Mouse (Mus musculus) CH12.LX (cell line): ENCODE results near the gene Schip1. TPM values are rescaled to one million over a fixed set of nuclear protein-coding genes. Genes with fewer than 3 reads are reported as not detected.

Experiments used
- DNase-seq: peaks from one replicate; pipeline ENCODE4 v3.0.0-alpha.2; 2013; ENCODE audit errors: extremely low read depth
- H3K27ac ChIP-seq: 2 replicates; pipeline ENCODE4 v1.5.1; 2012; ENCODE audit warnings: low read depth, mild to moderate bottlenecking, control low read depth, moderate library complexity; ENCODE audit not compliant: insufficient read depth
- H3K27me3 ChIP-seq: replicated peaks from 2 replicates; pipeline ENCODE3; 2012; ENCODE audit warnings: inconsistent platforms
- H3K36me3 ChIP-seq, 2 experiments: replicated peaks in 1 of 2; 2 replicates each; pipeline versions ENCODE3 to v1.6.1; 2012; ENCODE audit warnings: inconsistent platforms in 1 of 2, low read length in 1 of 2, mild to moderate bottlenecking in 1 of 2, mixed read lengths in 1 of 2, moderate library complexity in 1 of 2; ENCODE audit not compliant: control insufficient read depth in 1 of 2, insufficient read depth in 1 of 2
- H3K4me1 ChIP-seq, 2 experiments: 2 replicates each; pipeline ENCODE4 v1.6.1; 2012; ENCODE audit warnings: inconsistent platforms in 1 of 2, moderate library complexity in 1 of 2; ENCODE audit not compliant: insufficient read depth in 2 of 2, control insufficient read depth in 1 of 2
- H3K4me2 ChIP-seq: 2 replicates; pipeline ENCODE4 v1.6.1; 2012; ENCODE audit warnings: low read depth, mild to moderate bottlenecking, control low read depth; ENCODE audit not compliant: poor library complexity, insufficient read depth, severe bottlenecking
- H3K4me3 ChIP-seq, 3 experiments: fragments of 150-350 bp in 1 of 3; sonication (generic) in 1 of 3; replicated peaks in 1 of 3; 2 replicates each; pipeline versions ENCODE3 to v1.5.1; 2011 to 2012; ENCODE audit warnings: low read depth in 2 of 3, low read length in 2 of 3, mild to moderate bottlenecking in 2 of 3, moderate library complexity in 2 of 3, control low read depth in 1 of 3, improper control_type of control experiment in 1 of 3, inconsistent platforms in 1 of 3, mixed read lengths in 1 of 3; ENCODE audit not compliant: poor library complexity in 1 of 3
- H3K79me2 ChIP-seq: replicated peaks from 2 replicates; pipeline ENCODE4 v1.6.1; 2012; ENCODE audit warnings: mild to moderate bottlenecking, moderate library complexity; ENCODE audit not compliant: control insufficient read depth, poor library complexity, insufficient read depth, severe bottlenecking; ENCODE audit errors: extremely low read depth
- H3K9ac ChIP-seq: 2 replicates; pipeline ENCODE4 v1.6.1; 2012; ENCODE audit warnings: low read depth, mild to moderate bottlenecking, control low read depth, moderate library complexity; ENCODE audit not compliant: insufficient read depth
- H3K9me3 ChIP-seq: replicated peaks from 2 replicates; pipeline ENCODE3; 2012; ENCODE audit warnings: low read length, inconsistent platforms, mixed read lengths
- BHLHE40 ChIP-seq: IDR thresholded peaks from 2 replicates; pipeline ENCODE4 v1.6.1; 2011; ENCODE audit warnings: mild to moderate bottlenecking, low read depth, low read length, improper control_type of control experiment
- E2F4 ChIP-seq: IDR thresholded peaks from 2 replicates; pipeline ENCODE4 v1.6.1; 2011; ENCODE audit warnings: low read depth, low read length, improper control_type of control experiment; ENCODE audit not compliant: insufficient replicate concordance
- ELF1 ChIP-seq: IDR thresholded peaks from 2 replicates; pipeline ENCODE4 v1.6.1; 2014; ENCODE audit warnings: low read depth, mild to moderate bottlenecking, inconsistent platforms, low read length, improper control_type of control experiment
- HCFC1 ChIP-seq: IDR thresholded peaks from 2 replicates; pipeline ENCODE4 v1.6.1; 2012; ENCODE audit warnings: low read depth, mild to moderate bottlenecking, inconsistent platforms, low read length, improper control_type of control experiment
- IRF4 ChIP-seq: IDR thresholded peaks from 2 replicates; pipeline ENCODE4 v1.6.1; 2014; ENCODE audit warnings: low read depth, mild to moderate bottlenecking, inconsistent platforms, low read length, improper control_type of control experiment
- JUN ChIP-seq: IDR thresholded peaks from 2 replicates; pipeline ENCODE4 v1.6.1; 2011; ENCODE audit warnings: low read depth, mild to moderate bottlenecking, low read length, improper control_type of control experiment, moderate library complexity; ENCODE audit not compliant: insufficient read depth
- KAT2A ChIP-seq: IDR thresholded peaks from 2 replicates; pipeline ENCODE4 v1.6.1; 2012; ENCODE audit warnings: low read length, improper control_type of control experiment, inconsistent platforms; ENCODE audit not compliant: insufficient replicate concordance
- MAX ChIP-seq: IDR thresholded peaks from 2 replicates; pipeline ENCODE4 v1.6.1; 2011; ENCODE audit warnings: low read length, improper control_type of control experiment
- PAX5 ChIP-seq: IDR thresholded peaks from 2 replicates; pipeline ENCODE4 v1.6.1; 2012; ENCODE audit warnings: low read length, inconsistent platforms, mixed read lengths
- RAD21 ChIP-seq: IDR thresholded peaks from 2 replicates; pipeline ENCODE4 v1.6.1; 2011; ENCODE audit warnings: low read depth, mild to moderate bottlenecking, low read length, improper control_type of control experiment, moderate library complexity
- RCOR1 ChIP-seq: conservative IDR thresholded peaks from 2 replicates; pipeline ENCODE4 v1.6.1; 2012; ENCODE audit warnings: low read depth, mild to moderate bottlenecking, inconsistent platforms, low read length, improper control_type of control experiment
- SIN3A ChIP-seq: IDR thresholded peaks from 2 replicates; pipeline ENCODE4 v1.6.1; 2012; ENCODE audit warnings: low read length, improper control_type of control experiment, inconsistent platforms
- TCF12 ChIP-seq: IDR thresholded peaks from 2 replicates; pipeline ENCODE4 v1.6.1; 2014; ENCODE audit warnings: low read depth, mild to moderate bottlenecking, inconsistent platforms, low read length, improper control_type of control experiment
- ZC3H11A ChIP-seq: IDR thresholded peaks from 2 replicates; pipeline ENCODE4 v1.6.1; 2012; ENCODE audit warnings: low read depth, mild to moderate bottlenecking, inconsistent platforms, low read length, improper control_type of control experiment
- ZNF384 ChIP-seq: IDR thresholded peaks from 2 replicates; pipeline ENCODE4 v1.6.1; 2012; ENCODE audit warnings: low read depth, low read length, improper control_type of control experiment, inconsistent platforms
- dilution Hi-C: fragments of 300-500 bp; cut with MboI; formaldehyde crosslinking; loops from 2 replicates; pipeline ENCODE4 v1.14.3; 2020; ENCODE audit warnings: low sequenced_read_pairs; ENCODE audit not compliant: extremely low pct_unique_long_range_greater_than_20kb, extremely low pct_ligation_motif_present
- in situ Hi-C: fragments of 300-500 bp; cut with MboI; formaldehyde crosslinking; loops from 3 replicates; pipeline ENCODE4 v1.14.3; 2019; ENCODE audit warnings: low sequenced_read_pairs, low pct_ligation_motif_present, low pct_unique_long_range_greater_than_20kb, mixed read lengths
- polyA plus RNA-seq: library from polyadenylated mRNA; unstranded; fragments of >175 nt; gene quantifications from 2 replicates; pipeline ENCODE4 v1.2.1, GENCODE M21; 2012; ENCODE audit warnings: low read depth; ENCODE audit not compliant: insufficient read length
- total RNA-seq, 2 experiments: library from RNA; depleted of rRNA; stranded (reverse); fragments of 300-350 nt in 1 of 2; fragments of >200 nt in 1 of 2; gene quantifications; 2 replicates each; pipeline ENCODE4 v1.2.3; 2012 to 2014

Schip1 gene
- total and polyA plus RNA-seq, 3 experiments: 0.25 to 0.36 TPM; not detected in 1

DNA sequence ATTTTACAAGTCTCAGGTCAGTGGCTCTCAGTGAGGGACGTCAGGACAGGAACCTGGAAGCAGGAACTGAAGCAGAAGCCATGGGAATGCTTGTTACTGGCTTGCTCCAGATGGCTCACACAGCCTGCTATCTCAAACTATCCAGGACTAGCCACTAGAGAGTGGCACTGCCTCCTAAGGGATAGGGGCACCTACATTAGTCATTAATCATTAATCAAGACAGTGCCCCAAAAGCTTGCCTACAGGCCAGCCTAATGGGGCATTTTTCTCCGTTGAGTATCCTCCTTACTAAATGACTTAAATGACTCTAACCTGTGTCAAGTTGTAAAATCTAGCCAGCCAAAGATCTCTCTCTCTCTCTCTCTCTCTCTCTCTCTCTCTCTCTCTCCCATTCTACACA is 314.2 kb downstream of the Schip1 start:
- H3K4me2 ChIP-seq: no peak overlapping the region
- TF ChIP-seq SIN3A: no peak
- TF ChIP-seq ZC3H11A: no peak
- TF ChIP-seq JUN: no peak
- no peak for TF ChIP-seq TCF12
- TF ChIP-seq KAT2A: no peak
- no peak for TF ChIP-seq RCOR1
- TF ChIP-seq, all 38 proteins: peak for 0
- in situ Hi-C loops (no loop called here), dilution Hi-C loops (no loop called here)
- Histone ChIP-seq H3K27ac (no peak overlapping the region), H3K4me3 (no peak overlapping the region), H3K27me3 (no peaks in the 10 kb centered on the region), H3K9me3 (no peaks in the 10 kb centered on the region), H3K36me3 (no peaks in the 10 kb centered on the region), H3K9ac (no peak overlapping the region), H3K4me1 (peaks cover 0 to 13% of the 10 kb centered on the region in 2 experiments; a peak in 2 of 4 replicates), H3K79me2 (no peaks in the 10 kb centered on the region)
- no peak for DNase-seq

DNA sequence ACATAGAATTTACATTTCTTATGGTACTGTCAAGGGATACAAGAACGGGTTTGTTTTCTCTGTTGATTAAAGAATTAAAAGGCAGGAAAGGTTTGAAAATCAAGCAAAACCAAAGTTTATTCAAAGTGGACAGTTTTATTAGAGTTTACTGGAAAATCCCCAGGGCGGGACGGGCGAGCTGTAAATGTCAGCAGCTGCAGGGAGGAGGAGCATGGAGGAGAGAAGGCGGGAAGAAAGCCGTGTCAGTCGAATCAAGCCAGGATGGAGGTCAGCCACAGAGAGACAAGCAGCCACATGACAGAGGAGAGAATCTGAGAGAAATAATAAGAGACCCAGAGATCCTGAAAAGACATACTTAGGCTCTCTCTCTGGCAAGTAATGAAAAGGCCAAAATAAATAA is 314.6 kb downstream of the Schip1 start:
- in situ Hi-C loops: no loop called here
- dilution Hi-C loops: no loop called here
- DNase-seq: peak; percentile 33
- Histone ChIP-seq H3K4me3 (no peak overlapping the region), H3K79me2 (no peaks in the 10 kb centered on the region), H3K36me3 (no peaks in the 10 kb centered on the region), H3K9ac (no peak overlapping the region), H3K27ac (no peak overlapping the region), H3K4me1 (peaks cover 0 to 13% of the 10 kb centered on the region in 2 experiments; a peak in 2 of 4 replicates), H3K9me3 (no peaks in the 10 kb centered on the region), H3K27me3 (no peaks in the 10 kb centered on the region), H3K4me2 (0 out of 2 replicates have a peak overlapping the region, but pooled peaks have one; percentile 36)
- TF ChIP-seq MAX (no peak), PAX5 (no peak), IRF4 (no peak), BHLHE40 (no peak), RAD21 (no peak), ZNF384 (no peak), E2F4 (no peak), HCFC1 (no peak), ELF1 (no peak)
